ENCODE assay signal across 8 mouse cellular contexts in genomic region chr7:102248691-102249404, GRCm38 (mm10). TPM values are rescaled to one million over a fixed set of nuclear protein-coding genes. Genes with fewer than 3 reads are reported as not detected.
DNase-seq lines count a peak whose midpoint lies in the region; ATAC-seq lines count a peak whose summit lies in the region.

No protein-coding gene starts in this region.

- WGBS in forebrain, embryonic 13.5 days, result 27% methylated on average over 16 of the region's 16 CpGs
- WGBS in neural tube, embryonic 13.5 days, result 34% methylated on average over 16 of the region's 16 CpGs

- no peak overlapping the region for H3K27ac ChIP-seq in forebrain, embryonic 13.5 days
- H3K27ac ChIP-seq in neural tube, embryonic 13.5 days (replicated peaks), result 0 out of 2 replicates have a peak overlapping the region, but pooled peaks have one; percentile 88

- no peaks in the 10 kb centered on the region for H3K9me3 ChIP-seq in forebrain, embryonic 13.5 days (replicated peaks)
- no peaks in the 10 kb centered on the region for H3K9me3 ChIP-seq in neural tube, embryonic 13.5 days

- no peak for ATAC-seq in forebrain, embryonic 13.5 days
- no peak for ATAC-seq in neural tube, embryonic 13.5 days (ENCODE audit: low read depth)

- peak overlapping the region; percentile 52 for H3K4me3 ChIP-seq in forebrain, embryonic 13.5 days
- peak overlapping the region; percentile 75 for H3K4me3 ChIP-seq in neural tube, embryonic 13.5 days

- H3K4me2 ChIP-seq in forebrain, embryonic 13.5 days, result peak overlapping the region; percentile 67
- H3K4me2 ChIP-seq in neural tube, embryonic 13.5 days, result peak overlapping the region; percentile 92

- H3K27me3 ChIP-seq in forebrain, embryonic 13.5 days, result no peaks in the 10 kb centered on the region
- H3K27me3 ChIP-seq in neural tube, embryonic 13.5 days, result no peaks in the 10 kb centered on the region

- H3K9ac ChIP-seq in forebrain, embryonic 13.5 days, result peak overlapping the region; percentile 76
- H3K9ac ChIP-seq in neural tube, embryonic 13.5 days, result peak overlapping the region; percentile 87

- no peaks in the 10 kb centered on the region for H3K36me3 ChIP-seq in forebrain, embryonic 13.5 days (ENCODE audit: poor library complexity, severe bottlenecking)
- H3K36me3 ChIP-seq in neural tube, embryonic 13.5 days, result no peaks in the 10 kb centered on the region

- peaks cover 39% of the 10 kb centered on the region for H3K4me1 ChIP-seq in forebrain, embryonic 13.5 days
- H3K4me1 ChIP-seq in neural tube, embryonic 13.5 days (replicated peaks), result peaks cover 61% of the 10 kb centered on the region

- DNase-seq in spleen, adult 18-20 months, result peak; percentile 40 to 50
- no peak for DNase-seq in spleen, adult 12 weeks (ENCODE audit: low spot score)
- peak; percentile 58 for DNase-seq in liver
- DNase-seq in cerebellum, adult 11-12 months, result no peak
- no peak for DNase-seq in left cerebral cortex, adult 18-20 months (ENCODE audit: low spot score in 2 of 2)
- no peak for DNase-seq in urinary bladder, postnatal 14 days (ENCODE audit: low spot score)

RNA-seq across cellular contexts. Expression of gene Rhog, which starts 7.0 kb away (rescaled TPM):
- polyA plus RNA-seq in forebrain, embryonic 13.5 days (2015; fragmentation: Nextera tagmentation; extraction: Ambion mirVana), result 18.4 and 20.2 TPM in 2 replicates
- polyA plus RNA-seq in neural tube, embryonic 13.5 days (2015; fragmentation: Nextera tagmentation; extraction: Ambion mirVana), result 20.1 and 22.5 TPM in 2 replicates
- total RNA-seq in left cerebral cortex, adult 18-20 months (2021), result 10 to 100 TPM; 21.7 to 22.5 TPM

RNA-seq across cellular contexts. Expression of gene Stim1, which starts 18.8 kb away (rescaled TPM):
- 8.2 and 8.3 TPM in 2 replicates for polyA plus RNA-seq in forebrain, embryonic 13.5 days (2015; fragmentation: Nextera tagmentation; extraction: Ambion mirVana)
- 10.2 and 11.6 TPM in 2 replicates for polyA plus RNA-seq in neural tube, embryonic 13.5 days (2015; fragmentation: Nextera tagmentation; extraction: Ambion mirVana)
- total RNA-seq in left cerebral cortex, adult 18-20 months (2021), result 10 to 100 TPM; 74.4 to 80.5 TPM

RNA-seq across cellular contexts. Expression of gene Pgap2, which starts 38.8 kb away (rescaled TPM):
- 50.6 and 52.4 TPM in 2 replicates for polyA plus RNA-seq in forebrain, embryonic 13.5 days (2015; fragmentation: Nextera tagmentation; extraction: Ambion mirVana)
- 47.5 and 49.6 TPM in 2 replicates for polyA plus RNA-seq in neural tube, embryonic 13.5 days (2015; fragmentation: Nextera tagmentation; extraction: Ambion mirVana)
- 10 to 100 TPM; 20.5 to 21.2 TPM for total RNA-seq in left cerebral cortex, adult 18-20 months (2021)

RNA-seq across cellular contexts. Expression of gene Nup98, which starts 38.9 kb away (rescaled TPM):
- polyA plus RNA-seq in forebrain, embryonic 13.5 days (2015; fragmentation: Nextera tagmentation; extraction: Ambion mirVana), result 27.2 and 30.0 TPM in 2 replicates
- polyA plus RNA-seq in neural tube, embryonic 13.5 days (2015; fragmentation: Nextera tagmentation; extraction: Ambion mirVana), result 21.6 and 23.7 TPM in 2 replicates
- total RNA-seq in left cerebral cortex, adult 18-20 months (2021), result 10 to 100 TPM; 43.3 to 45.6 TPM

Comparison
In these comparisons a context has a peak if more than half of its experiments do, and no peak if none do; other contexts are left out.
1. DNase-seq: peak in spleen, adult 18-20 months (2 of 2) and liver (single experiment); none in spleen, adult 12 weeks (single experiment), cerebellum, adult 11-12 months (single experiment), left cerebral cortex, adult 18-20 months (0 of 2) and urinary bladder, postnatal 14 days (single experiment).